Mouse (Mus musculus): ENCODE data around the gene Arrdc1. TPM values are rescaled to one million over a fixed set of nuclear protein-coding genes. Genes with fewer than 3 reads are reported as not detected.

Gene Arrdc1
- polyA plus RNA-seq, 1 experiment from 2014 or later, result 41.5 TPM

DNA sequence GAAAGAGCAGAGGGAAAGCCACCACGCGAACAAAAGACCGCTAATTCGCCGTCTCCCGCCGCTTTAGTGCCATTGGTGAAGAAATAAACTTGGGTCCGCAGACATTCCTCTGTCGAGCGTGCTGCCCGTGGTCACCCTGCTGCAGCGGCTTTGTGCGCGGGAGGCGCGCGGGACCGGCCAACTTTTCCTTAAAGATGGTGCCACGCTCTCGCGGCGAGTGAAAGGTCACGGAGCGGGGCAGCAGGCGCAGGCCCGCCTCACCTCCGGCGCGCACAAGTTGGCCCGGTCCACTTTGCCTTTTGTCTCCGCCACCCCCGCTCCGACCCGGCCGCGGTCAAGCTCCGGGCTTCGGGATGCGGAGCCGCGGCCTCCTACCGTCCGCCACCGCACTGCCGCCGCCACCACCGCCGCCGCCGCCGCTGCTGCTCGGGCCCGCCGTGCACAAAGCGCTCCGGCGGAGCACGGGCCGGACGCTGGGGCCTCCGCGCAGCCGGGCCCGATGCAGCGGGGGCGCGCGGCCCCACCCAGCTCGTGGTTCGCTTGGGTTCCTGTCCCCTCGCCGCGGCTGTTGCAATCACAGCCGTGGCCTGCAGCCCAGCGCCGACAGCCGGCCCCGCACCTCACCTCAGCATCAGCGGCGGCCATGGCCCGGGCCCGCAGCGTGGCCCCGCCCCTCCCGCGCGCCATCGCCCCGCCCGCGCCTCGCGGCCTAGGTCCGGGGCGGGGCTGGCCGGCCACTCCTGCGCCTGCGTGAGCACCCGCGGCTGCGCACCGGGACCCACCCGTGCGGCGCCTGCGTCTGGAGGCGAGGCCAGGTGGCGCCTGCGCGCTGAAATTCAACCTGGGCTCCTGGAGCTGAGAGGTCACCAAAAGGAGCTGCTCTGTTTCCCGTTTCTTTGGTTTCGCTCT is 15.9 kb downstream of the Arrdc1 start, which contains the start of gene Ehmt1:
Ehmt1 (minus strand) TSS at position 685 of the 909 bp plus-strand sequence.
- Histone ChIP-seq H3K4me2 (peak within 1 kb of the TSS; percentile 63), H3K9ac (peak within 1 kb of the TSS; percentile 88), H3K9me3 (no peaks in the 10 kb centered on the region), H3K4me1 (replicated peaks) (peaks cover 19% of the 10 kb centered on the region), H3K27ac (replicated peaks) (peak within 1 kb of the TSS; percentile 94), H3K36me3 (no peaks in the 10 kb centered on the region), H3K4me3 (peak within 1 kb of the TSS; percentile 93), H3K27me3 (no peaks in the 10 kb centered on the region)
- WGBS, result under 1% methylated on average over 96 of the region's 112 CpGs
- peak; percentile 97 for ATAC-seq (ENCODE audit: low FRiP score, low read depth)

DNA sequence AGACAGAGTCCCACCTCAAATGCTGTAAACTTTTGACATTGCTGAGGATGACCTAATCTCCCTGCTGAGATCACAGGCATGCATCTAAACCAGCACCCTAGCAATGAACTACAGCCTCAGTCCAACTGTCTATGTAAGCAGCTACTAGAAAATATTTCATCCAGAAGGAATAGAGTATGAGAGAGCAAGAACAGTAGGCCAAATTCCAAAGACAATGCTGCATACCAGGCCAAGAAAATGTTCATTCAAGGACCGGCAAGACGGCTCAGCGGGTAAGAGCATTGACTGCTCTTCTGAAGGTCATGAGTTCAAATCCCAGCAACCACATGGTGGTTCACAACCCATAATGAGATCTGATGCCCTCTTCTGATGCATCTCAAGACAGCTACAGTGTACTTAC is 20.3 kb downstream of the Arrdc1 start:
- Histone ChIP-seq H3K27ac (replicated peaks) (no peak overlapping the region), H3K36me3 (0 out of 2 replicates have a peak, but pooled peaks cover 3% of the 10 kb centered on the region), H3K4me1 (replicated peaks) (peaks cover 19% of the 10 kb centered on the region), H3K9me3 (no peaks in the 10 kb centered on the region), H3K27me3 (no peaks in the 10 kb centered on the region), H3K4me2 (no peak overlapping the region), H3K4me3 (no peak overlapping the region), H3K9ac (no peak overlapping the region)
- WGBS, result 71% methylated on average over 3 of the region's 3 CpGs
- ATAC-seq (ENCODE audit: low FRiP score, low read depth), result no peak

DNA sequence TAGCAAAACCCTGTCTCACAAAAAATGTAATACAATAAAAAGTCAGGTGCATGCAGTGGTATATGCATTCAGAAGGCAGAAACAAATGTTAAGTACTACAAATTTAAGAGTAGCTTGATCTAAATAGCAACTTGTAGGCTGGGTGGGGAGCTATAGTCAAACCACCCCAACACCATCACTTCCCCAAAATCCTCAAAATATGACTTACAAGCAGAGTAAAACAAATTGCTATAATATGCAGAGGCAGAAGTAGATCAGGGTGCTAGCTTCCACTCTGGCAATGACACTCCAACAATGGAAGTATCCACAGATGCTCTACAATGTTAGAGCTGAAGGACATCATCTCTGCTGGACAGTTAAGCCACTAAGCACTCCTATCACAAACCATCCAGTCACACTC is 22.5 kb downstream of the Arrdc1 start:
- H3K4me1 ChIP-seq (replicated peaks), result peaks cover 13% of the 10 kb centered on the region
- H3K9ac ChIP-seq, result no peak overlapping the region
- no peak overlapping the region for H3K4me3 ChIP-seq
- H3K36me3 ChIP-seq, result 0 out of 2 replicates have a peak, but pooled peaks cover 3% of the 10 kb centered on the region
- H3K9me3 ChIP-seq, result no peaks in the 10 kb centered on the region
- H3K4me2 ChIP-seq, result no peak overlapping the region
- no peak overlapping the region for H3K27ac ChIP-seq (replicated peaks)
- ATAC-seq (ENCODE audit: low FRiP score, low read depth), result no peak
- H3K27me3 ChIP-seq, result no peaks in the 10 kb centered on the region

DNA sequence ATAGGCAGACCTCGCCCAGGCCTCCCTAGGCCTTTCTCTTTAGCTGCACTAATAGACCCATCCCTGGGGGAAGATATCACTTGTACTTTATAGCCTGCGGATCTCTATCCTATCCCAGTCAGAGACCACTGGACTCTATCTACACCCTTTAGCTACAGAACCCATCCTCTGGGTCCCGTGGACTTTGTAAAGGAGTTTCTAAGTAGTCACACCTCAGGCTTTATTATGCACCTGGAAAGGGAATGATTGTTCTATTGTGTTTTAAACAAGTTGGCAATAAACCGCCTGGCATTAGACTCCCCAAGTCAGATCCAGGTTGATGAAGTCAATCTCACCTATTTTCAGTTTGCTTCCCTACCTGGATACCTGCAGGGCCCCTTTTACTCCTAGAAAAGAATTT is 22.9 kb downstream of the Arrdc1 start:
- no peak overlapping the region for H3K9ac ChIP-seq
- 0 out of 2 replicates have a peak, but pooled peaks cover 3% of the 10 kb centered on the region for H3K36me3 ChIP-seq
- WGBS, result 92% methylated on average over 4 of the region's 4 CpGs
- no peaks in the 10 kb centered on the region for H3K9me3 ChIP-seq
- H3K27me3 ChIP-seq, result no peaks in the 10 kb centered on the region
- H3K4me3 ChIP-seq, result no peak overlapping the region
- no peak overlapping the region for H3K4me2 ChIP-seq
- H3K27ac ChIP-seq (replicated peaks), result no peak overlapping the region
- peaks cover 9% of the 10 kb centered on the region for H3K4me1 ChIP-seq (replicated peaks)
- ATAC-seq (ENCODE audit: low FRiP score, low read depth), result no peak

DNA sequence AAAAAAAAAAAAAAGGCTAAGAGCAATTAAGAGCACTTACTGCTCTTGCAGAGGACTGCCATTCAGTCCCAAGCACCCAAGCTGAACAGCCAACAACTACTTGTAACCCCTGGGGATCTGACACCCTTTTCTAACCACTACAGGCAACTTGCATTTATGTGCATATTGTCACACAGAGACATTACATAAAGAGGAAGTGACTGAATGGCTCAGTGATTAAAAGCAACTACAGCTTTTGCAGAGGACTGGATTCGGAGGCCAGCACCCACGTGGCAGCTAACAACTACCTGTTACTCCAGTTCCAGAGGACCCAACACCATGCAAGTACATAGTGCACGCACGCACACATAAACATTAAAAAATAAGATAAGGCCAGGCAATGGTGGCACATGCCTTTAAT is 24.6 kb downstream of the Arrdc1 start:
- Histone ChIP-seq H3K9ac (no peak overlapping the region), H3K27ac (replicated peaks) (no peak overlapping the region), H3K9me3 (no peaks in the 10 kb centered on the region), H3K36me3 (0 out of 2 replicates have a peak, but pooled peaks cover 3% of the 10 kb centered on the region), H3K4me2 (no peak overlapping the region), H3K4me3 (no peak overlapping the region), H3K4me1 (replicated peaks) (peaks cover 15% of the 10 kb centered on the region), H3K27me3 (no peaks in the 10 kb centered on the region)
- ATAC-seq (ENCODE audit: low FRiP score, low read depth), result no peak
- WGBS, result 94% methylated on average over 4 of the region's 4 CpGs

DNA sequence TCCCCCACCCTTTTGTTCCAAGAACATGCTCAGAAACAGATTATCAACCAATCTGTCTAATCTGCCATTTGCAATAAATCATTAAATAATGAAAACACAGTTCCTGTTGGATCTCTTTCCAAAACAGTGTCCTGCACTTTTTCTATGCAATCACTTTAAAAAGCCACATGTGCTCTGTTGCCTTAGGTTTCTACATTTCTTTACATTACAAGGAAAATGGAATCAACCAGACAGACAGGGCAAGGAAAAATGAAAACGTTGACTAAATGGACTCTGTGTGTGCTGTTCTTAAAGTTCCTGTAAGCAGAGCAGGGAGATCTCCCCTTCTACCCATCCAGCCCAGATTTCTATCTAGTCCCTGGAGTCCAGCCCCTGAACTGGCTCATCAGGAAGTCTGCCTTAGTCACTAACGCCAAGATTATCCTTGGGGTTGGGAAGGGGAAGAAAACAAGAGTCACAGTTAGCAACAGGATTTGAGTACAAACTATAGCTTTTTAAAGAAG is 29.3 kb downstream of the Arrdc1 start:
- 3% methylated on average over 2 of the region's 2 CpGs for WGBS
- Histone ChIP-seq H3K4me2 (0 out of 2 replicates have a peak overlapping the region, but pooled peaks have one; percentile 30), H3K9me3 (no peaks in the 10 kb centered on the region), H3K4me1 (replicated peaks) (peaks cover 45% of the 10 kb centered on the region), H3K9ac (no peak overlapping the region), H3K36me3 (no peaks in the 10 kb centered on the region), H3K27me3 (no peaks in the 10 kb centered on the region), H3K4me3 (no peak overlapping the region), H3K27ac (replicated peaks) (peak overlapping the region; percentile 78)
- ATAC-seq (ENCODE audit: low FRiP score, low read depth), result no peak

DNA sequence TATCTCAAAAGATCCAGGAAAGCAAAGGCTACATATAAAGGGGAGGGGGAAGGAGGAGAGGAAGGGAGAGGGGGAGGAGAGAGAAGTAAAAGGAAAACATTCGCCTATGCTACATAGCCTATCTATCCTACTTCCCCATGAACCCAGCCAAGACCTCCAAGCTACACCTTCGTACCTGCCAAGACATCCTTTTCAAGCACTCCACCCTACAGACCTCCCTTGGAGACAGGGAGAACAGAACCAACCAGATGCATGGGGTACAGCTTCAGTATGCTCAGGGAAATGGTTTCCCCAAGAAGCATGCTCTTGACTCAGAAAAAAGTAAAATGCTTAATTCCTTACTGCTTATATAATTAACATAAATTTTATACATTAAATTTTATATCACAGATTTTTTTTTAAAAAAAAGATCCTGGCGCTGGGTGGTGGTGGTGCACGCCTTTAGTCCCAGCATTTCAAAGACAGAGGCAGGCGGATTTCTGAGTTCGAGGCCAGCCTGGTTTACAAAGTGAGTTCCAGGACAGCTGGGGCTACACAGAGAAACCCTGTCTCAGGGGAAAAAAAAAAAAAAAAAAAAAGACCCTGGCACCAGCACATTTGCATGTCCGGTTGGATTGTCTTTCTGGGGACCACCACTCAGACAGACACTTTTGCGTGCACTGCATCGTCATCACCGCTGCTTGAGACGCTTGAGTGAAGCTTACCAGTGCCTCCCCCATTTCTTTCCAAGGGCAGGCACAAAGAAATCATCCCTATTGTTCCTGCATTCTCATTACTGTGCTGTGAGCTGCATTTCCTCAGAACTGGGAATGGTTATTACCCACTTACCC is 30.0 kb downstream of the Arrdc1 start:
- WGBS, result 38% methylated on average over 11 of the region's 11 CpGs
- Histone ChIP-seq H3K27ac (replicated peaks) (peak overlapping the region; percentile 78), H3K4me1 (replicated peaks) (peaks cover 46% of the 10 kb centered on the region), H3K9ac (no peak overlapping the region), H3K4me3 (no peak overlapping the region), H3K27me3 (no peaks in the 10 kb centered on the region), H3K4me2 (0 out of 2 replicates have a peak overlapping the region, but pooled peaks have one; percentile 30), H3K36me3 (no peaks in the 10 kb centered on the region), H3K9me3 (no peaks in the 10 kb centered on the region)
- ATAC-seq (ENCODE audit: low FRiP score, low read depth), result peak; percentile 65

DNA sequence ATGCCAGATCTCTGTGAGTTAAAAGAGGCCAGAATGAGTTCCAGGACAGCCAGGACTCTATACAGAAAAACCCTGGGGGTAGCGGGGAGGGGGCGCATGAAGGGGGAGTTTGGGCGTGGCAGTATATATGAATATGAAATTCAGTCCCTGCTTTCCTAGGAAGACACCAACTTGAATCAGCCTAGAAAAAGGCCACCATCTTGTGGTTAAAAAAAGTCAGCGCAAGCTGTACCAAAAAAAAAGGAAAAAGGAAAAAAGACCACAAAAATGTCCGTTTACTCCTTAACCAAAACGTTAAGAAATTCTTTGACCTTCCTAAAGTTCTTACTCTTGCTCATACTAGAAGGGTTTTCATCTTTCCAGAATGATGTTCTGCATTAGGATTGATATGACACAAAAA is 32.1 kb downstream of the Arrdc1 start:
- no peaks in the 10 kb centered on the region for H3K36me3 ChIP-seq
- H3K4me3 ChIP-seq, result no peak overlapping the region
- no peaks in the 10 kb centered on the region for H3K27me3 ChIP-seq
- no peak overlapping the region for H3K4me2 ChIP-seq
- no peak overlapping the region for H3K27ac ChIP-seq (replicated peaks)
- H3K9me3 ChIP-seq, result no peaks in the 10 kb centered on the region
- no peak for ATAC-seq (ENCODE audit: low FRiP score, low read depth)
- 86% methylated on average over 6 of the region's 6 CpGs for WGBS
- H3K9ac ChIP-seq, result no peak overlapping the region
- H3K4me1 ChIP-seq (replicated peaks), result peaks cover 46% of the 10 kb centered on the region

DNA sequence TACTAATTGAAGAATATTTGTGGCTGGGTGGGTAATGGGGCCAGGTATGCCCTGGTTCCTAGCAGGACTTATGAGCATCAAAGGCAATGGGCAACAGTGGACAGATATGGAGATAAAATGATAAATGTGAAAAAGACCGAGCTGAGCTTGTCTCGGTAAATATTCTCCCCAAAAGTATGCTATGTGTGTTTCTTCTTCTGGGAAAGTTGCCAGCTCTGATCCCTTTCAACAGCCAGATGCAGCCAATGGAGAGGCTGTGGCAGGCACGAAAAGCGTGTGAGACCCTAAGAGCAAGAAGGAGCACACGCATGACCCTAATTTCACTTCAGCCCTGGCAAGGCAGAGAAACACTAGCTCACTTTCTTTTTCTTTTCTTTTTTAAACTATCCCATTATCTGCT is 34.0 kb downstream of the Arrdc1 start:
- 44% methylated on average over 5 of the region's 5 CpGs for WGBS
- H3K36me3 ChIP-seq, result no peaks in the 10 kb centered on the region
- H3K9me3 ChIP-seq, result no peaks in the 10 kb centered on the region

DNA sequence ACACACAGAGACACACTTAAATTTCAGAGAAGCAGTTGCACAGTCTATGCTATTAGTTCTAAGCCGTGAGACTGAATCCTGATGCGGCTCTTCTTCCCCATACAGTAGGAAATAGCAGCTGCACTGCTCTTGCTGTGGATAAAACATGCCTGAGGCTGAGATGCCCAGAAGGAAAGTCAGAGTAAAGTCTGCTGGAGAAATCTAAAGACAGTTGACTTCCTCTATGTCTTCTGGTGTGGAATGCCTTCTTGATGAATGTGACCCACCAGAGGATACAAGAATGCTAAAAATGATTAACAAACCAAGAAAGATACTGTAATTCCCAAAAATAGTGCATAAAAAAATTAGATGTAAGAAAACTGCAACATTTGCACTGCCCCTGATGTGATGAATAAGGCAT is 35.8 kb downstream of the Arrdc1 start:
- ATAC-seq (ENCODE audit: low FRiP score, low read depth), result no peak
- Histone ChIP-seq H3K27me3 (no peaks in the 10 kb centered on the region), H3K4me1 (replicated peaks) (peaks cover 22% of the 10 kb centered on the region), H3K4me2 (no peak overlapping the region), H3K36me3 (no peaks in the 10 kb centered on the region), H3K9me3 (no peaks in the 10 kb centered on the region), H3K4me3 (no peak overlapping the region), H3K27ac (replicated peaks) (no peak overlapping the region), H3K9ac (no peak overlapping the region)
- 91% methylated on average over 2 of the region's 2 CpGs for WGBS

More for the DNA sequence above, 34.0 kb downstream of the Arrdc1 start:
- Histone ChIP-seq H3K4me1 (replicated peaks) (peaks cover 37% of the 10 kb centered on the region), H3K27ac (replicated peaks) (no peak overlapping the region), H3K4me3 (no peak overlapping the region), H3K27me3 (no peaks in the 10 kb centered on the region), H3K4me2 (no peak overlapping the region), H3K9ac (no peak overlapping the region)
- ATAC-seq (ENCODE audit: low FRiP score, low read depth), result no peak

DNA sequence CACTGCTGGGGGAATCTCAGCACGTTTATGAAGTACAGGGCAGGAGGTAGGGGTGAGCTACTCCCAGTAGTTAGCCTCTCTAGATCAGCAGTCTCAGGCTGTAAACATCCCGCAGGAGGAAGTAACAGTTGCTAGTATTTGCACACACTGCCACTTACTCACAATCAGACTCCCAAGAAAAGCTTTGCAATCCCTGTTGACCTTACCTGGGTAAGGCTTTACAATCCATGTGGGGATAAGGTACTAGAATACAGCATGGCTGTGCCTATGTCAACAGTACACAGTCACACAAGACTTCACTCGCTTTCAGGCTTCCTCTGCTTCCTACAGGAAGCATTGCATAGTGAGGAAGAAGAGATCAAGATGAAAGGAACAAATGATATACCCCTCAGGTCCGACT is 38.3 kb downstream of the Arrdc1 start:
- Histone ChIP-seq H3K4me3 (no peak overlapping the region), H3K4me1 (replicated peaks) (peaks cover 11% of the 10 kb centered on the region)
- ATAC-seq (ENCODE audit: low FRiP score, low read depth), result no peak

DNA sequence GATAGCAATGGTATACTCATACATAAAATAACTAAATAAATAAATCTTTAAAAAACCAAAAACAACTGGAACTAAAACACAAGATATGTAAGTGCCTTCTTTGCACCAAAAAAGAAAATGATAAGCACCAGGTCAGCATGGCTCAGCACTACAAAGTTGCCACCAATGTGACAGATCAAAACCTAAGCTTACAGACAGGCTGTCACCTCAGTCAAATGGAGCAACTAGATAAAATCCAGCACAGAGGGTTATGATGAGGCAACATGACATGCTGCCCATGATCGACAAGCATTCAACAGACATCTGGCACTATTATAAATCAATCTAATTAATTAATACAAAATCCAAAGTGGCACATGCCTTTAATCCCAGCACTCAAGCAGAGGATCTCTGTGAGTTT is 40.8 kb downstream of the Arrdc1 start:
- Histone ChIP-seq H3K4me2 (no peak overlapping the region), H3K4me3 (no peak overlapping the region), H3K27me3 (no peaks in the 10 kb centered on the region), H3K4me1 (replicated peaks) (no peaks in the 10 kb centered on the region; the same call in 1 of the 2 replicates), H3K9me3 (no peaks in the 10 kb centered on the region), H3K36me3 (no peaks in the 10 kb centered on the region), H3K9ac (no peak overlapping the region), H3K27ac (replicated peaks) (no peak overlapping the region)
- 79% methylated on average over 1 of the region's 1 CpGs for WGBS
- ATAC-seq (ENCODE audit: low FRiP score, low read depth), result no peak

More for the DNA sequence above, 38.3 kb downstream of the Arrdc1 start:
- Histone ChIP-seq H3K36me3 (no peaks in the 10 kb centered on the region), H3K9me3 (no peaks in the 10 kb centered on the region), H3K27me3 (no peaks in the 10 kb centered on the region), H3K4me2 (no peak overlapping the region), H3K27ac (replicated peaks) (no peak overlapping the region), H3K9ac (no peak overlapping the region)
- 83% methylated on average over 4 of the region's 4 CpGs for WGBS
